Mouse (Mus musculus) left cerebral cortex, adult 2 months (tissue): ENCODE results near the gene Lat. TPM values are rescaled to one million over a fixed set of nuclear protein-coding genes. Genes with fewer than 3 reads are reported as not detected.
"Not testable (repeated sequence)": the region's sequence is repeated elsewhere in the genome, so short reads cannot be mapped to it uniquely, and the experiment has no call there.

Source experiments
- DNase-seq, 2 experiments: peaks; one replicate each; pipeline ENCODE4 v3.0.0; 2021 to 2022; ENCODE audit warnings: low spot score in 2 of 2, mixed read lengths in 1 of 2; ENCODE audit errors: extremely low spot score in 1 of 2
- H3K27ac ChIP-seq: fragments of 200-600 bp; 2 replicates; pipeline ENCODE4 v1.8.1; 2022
- H3K4me3 ChIP-seq: fragments of 200-600 bp; 2 replicates; pipeline ENCODE4 v1.8.1; 2022
- CTCF ChIP-seq: fragments of 200-600 bp; IDR thresholded peaks from 2 replicates; pipeline ENCODE4 v1.8.1; 2022; ENCODE audit warnings: antibody characterized with exemption, mild to moderate bottlenecking, moderate library complexity
- intact Hi-C: fragments of 180-260 bp; cut with DNase I; formaldehyde crosslinking; loops from one replicate; pipeline ENCODE4 v1.15.1; 2025
- long read RNA-seq, 2 experiments: library from polyadenylated mRNA; stranded (forward); transcript quantifications; one replicate each; pipeline ENCODE4 v2.0.0; 2021; ENCODE audit warnings: borderline mapping rate in 2 of 2
- total RNA-seq, 2 experiments: library from RNA; stranded (reverse); gene quantifications; 2 replicates each; pipeline ENCODE4 v1.2.3; 2021

Lat gene
- total RNA-seq, result 1 to 10 TPM in 1 of 2 experiments, under 1 TPM in 1; 0.93 to 1.2 TPM
- long read RNA-seq, experiment 1, result 0 reads
- long read RNA-seq, experiment 2, result 0 reads

DNA sequence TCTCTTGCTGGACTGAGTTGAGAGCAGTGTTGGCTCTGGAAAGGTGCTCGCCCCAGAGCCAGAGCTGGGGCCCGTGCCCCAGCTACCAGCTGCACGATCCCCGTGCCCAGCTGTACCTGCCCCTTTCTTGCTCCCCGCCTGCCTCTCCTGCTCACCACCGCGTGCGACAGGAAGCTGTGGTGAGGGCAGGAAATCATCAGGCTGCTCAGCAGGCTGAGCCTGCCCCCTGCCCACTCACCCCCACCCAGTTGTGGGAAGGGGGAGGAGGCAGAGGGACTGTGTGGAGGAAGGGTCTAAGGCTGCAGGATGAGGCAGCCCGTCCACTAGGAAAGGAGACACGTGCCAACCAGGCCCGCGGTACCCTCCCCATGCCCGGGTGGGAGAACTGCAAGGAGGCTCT lies at the start of gene Lat:
TSS of gene Lat (minus strand) at position 178 of the 400 bp plus-strand sequence.
- intact Hi-C loops, result no loop called here
- TF ChIP-seq CTCF, result no peak
- no peak for DNase-seq
- Histone ChIP-seq H3K4me3 (no peak within 1 kb of the TSS), H3K27ac (no peak within 1 kb of the TSS)

DNA sequence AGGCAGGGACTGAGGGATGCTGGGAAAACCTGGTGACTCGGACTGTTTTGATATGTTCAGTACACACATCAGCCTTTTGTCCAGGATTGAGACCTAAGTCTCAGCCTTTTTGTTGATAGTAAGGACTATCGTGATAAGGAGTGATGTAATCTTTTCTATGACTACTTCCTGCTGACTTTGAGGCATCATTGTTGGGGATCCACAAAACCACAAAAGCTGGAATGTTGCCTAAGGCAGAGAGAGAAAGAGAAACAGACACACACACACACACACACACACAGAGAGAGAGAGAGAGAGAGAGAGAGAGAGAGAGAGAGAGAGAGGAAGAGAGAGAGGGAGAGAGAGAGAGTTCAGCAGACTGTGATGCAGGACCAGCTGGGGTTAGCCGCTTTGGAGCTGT lies 49.1 kb upstream of the Lat start:
- Histone ChIP-seq H3K4me3 (no peak overlapping the region), H3K27ac (no peak overlapping the region)
- no peak for TF ChIP-seq CTCF
- DNase-seq, result no peak
- intact Hi-C loops, result no loop called here

DNA sequence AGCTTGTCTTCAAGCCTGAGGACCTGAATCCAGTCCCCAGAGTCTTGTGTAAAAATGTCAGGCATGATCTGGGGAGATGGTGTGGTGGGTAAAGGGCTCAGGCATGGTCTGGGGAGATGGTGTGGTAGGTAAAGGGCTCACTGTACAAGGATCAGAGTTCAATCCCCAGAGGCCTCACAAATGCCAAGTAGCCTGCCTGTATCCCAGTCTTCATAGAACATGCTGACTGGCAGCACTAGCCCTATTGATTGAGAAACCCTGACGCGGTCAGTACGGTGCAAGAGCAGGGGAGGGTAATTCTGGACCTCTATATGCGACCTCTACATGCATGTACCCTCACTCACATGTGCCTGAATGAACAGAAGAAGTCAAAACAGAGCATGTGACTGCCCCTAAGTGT lies 48.2 kb upstream of the Lat start:
- no peak overlapping the region for H3K27ac ChIP-seq
- no peak for TF ChIP-seq CTCF
- intact Hi-C loops, result no loop called here

DNA sequence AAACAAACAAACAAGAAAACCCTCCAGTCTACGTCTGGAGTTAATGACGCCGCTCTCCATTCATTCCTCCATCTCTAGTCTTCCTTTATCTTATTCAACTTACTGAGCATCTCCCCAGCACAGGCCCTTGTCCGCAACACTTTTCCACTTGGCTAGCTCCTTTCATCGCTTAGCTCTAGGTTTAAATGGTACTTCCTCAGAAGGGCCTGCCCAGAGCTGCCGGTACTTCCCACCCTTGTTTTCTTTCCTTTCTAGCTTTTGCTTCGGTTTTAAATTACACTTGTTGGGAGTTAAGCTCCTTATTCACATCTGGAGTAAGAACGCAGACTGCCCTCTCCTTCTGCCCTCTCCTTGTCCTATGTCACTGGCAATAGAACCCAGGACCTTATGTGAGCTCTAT lies 47.7 kb upstream of the Lat start:
- no peak overlapping the region for H3K4me3 ChIP-seq
- no peak for TF ChIP-seq CTCF
- intact Hi-C loops, result no loop called here
- DNase-seq, result no peak
- no peak overlapping the region for H3K27ac ChIP-seq

More for the DNA sequence above, 48.2 kb upstream of the Lat start:
- no peak overlapping the region for H3K4me3 ChIP-seq
- DNase-seq, result no peak

DNA sequence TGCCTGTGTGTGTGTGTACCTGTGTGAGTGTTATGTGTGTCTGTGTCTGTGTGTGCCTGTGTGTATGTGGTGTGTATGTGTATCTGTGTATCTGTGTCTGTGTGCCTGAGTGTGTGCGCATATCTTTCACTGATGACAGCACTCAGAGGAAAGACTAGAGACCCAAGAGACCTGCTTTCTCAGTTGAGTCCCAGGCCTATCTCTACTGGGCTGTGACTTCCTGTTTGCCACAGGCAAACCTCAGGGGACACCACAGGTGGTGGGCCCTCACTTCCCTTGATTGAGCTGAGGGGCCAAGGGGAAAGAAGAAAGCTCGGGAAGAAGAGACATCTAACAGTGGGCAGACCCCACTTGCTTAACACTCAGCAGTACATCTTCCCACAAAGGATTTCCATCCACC lies 47.2 kb upstream of the Lat start:
- TF ChIP-seq CTCF, result no peak
- intact Hi-C loops, result no loop called here
- no peak for DNase-seq
- Histone ChIP-seq H3K4me3 (no peak overlapping the region), H3K27ac (no peak overlapping the region)

DNA sequence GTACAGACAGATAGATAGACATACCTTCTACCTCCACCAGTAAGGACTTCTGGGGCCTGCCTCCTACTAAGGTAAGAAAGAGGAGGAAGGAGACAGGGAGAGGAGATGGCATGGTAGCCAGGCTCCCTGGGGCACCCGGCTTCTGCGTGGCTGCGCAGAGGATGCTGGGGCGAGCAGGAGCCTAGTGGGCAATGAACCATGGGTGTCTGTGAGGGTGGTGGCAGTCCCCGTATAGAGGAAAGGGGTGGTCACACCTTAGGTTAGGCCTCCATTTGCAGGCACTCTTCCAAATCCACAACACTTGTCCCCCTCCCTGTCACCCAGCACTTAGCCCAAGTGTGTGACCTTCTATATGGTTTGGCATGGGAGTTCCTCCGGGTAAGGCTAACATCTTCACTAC lies 45.4 kb upstream of the Lat start, which contains the start of gene Cd19:
TSS of gene Cd19 (minus strand) at position 165 of the 400 bp plus-strand sequence.
- no peak for TF ChIP-seq CTCF
- Histone ChIP-seq H3K27ac (no peak within 1 kb of the TSS), H3K4me3 (no peak within 1 kb of the TSS)
- intact Hi-C loops, result no loop called here
- DNase-seq, result no peak

DNA sequence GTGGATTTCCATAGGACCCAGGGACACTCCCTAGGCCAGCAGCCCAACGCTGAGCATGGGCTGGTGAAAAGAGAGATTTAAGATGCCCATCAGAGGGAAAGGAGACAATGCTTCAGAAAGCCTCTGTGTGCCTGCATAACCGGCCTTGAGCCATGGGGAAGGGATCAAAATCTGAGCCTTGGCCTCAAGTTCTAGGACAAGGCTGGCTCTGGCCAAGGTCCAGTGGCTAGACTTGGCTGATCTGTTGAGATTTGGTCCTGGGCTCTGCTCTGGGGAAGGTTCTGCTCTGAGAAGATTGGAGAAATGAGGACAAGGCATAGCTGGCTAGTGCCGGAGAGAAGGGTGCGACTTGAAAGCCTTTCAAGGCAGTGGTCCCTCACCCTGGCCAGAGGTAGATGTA lies 41.7 kb upstream of the Lat start:
- no peak for DNase-seq
- no peak for TF ChIP-seq CTCF
- intact Hi-C loops, result no loop called here
- H3K27ac ChIP-seq, result no peak overlapping the region
- H3K4me3 ChIP-seq, result no peak overlapping the region

DNA sequence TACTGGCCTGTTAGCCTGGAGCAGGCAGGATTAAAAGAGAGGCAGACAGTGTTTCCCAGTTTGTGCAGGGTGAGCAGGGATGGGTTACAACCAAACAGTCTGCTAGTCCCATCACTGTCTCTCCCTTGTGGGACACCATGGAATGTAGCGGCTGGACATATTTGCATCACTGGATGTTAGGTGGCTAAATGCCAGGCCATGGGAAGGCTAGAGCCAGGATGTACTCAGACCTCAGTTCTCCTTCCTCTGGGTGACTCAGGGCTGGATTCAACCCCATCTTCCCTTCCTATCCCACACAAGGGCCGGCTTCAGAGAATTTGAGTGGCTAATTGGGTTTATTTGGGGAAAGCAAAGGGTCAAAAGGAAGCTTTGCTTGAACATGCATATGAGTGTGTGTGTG lies 39.3 kb upstream of the Lat start:
- H3K4me3 ChIP-seq, result no peak overlapping the region
- no peak for TF ChIP-seq CTCF
- no peak for DNase-seq
- intact Hi-C loops, result no loop called here
- no peak overlapping the region for H3K27ac ChIP-seq

DNA sequence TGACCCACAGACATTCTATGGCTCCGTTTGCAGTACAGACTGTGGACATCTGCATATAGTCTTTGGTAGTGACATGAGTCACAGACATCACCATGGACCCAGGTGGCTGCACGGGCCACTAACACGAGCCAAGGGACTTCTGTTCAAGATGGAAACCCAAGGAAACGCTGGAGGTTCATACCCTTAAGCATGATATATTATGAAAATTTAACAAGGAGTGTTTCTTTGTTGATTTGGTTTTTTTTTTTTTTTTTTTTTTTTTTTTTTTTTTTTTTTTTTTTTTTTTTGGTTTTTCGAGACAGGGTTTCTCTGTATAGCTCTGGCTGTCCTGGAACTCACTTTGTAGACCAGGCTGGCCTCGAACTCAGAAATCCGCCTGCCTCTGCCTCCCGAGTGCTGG lies 33.1 kb upstream of the Lat start:
- H3K27ac ChIP-seq, DNase-seq, H3K4me3 ChIP-seq, intact Hi-C loops: not testable (repeated sequence)

DNA sequence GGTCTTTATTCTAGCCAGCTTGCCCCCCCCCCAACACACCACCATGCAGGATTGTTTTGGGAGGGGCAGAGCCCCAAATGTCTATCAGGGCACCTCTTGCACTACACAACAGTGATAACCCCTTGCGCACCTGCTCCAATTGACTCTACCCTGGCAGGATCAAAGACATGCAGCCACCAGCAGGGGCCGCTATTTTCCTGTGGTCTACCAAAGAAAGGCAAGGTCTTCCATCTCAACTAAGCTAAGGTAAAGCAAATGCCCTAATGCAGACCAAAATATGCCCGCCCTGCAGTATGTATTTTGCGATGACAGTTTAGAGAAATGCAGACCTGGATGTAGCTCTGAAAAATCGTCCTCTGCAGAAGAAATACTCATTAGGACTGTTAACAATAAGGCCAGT lies 30.2 kb upstream of the Lat start:
- TF ChIP-seq CTCF, result peak; percentile 87
- peak; percentile 68 to 78 for DNase-seq
- intact Hi-C loops, result loop anchor here (1.0 to 5.0 kb wide), 2 partner anchors 73 to 129 kb away; no protein-coding TSS in a partner anchor

DNA sequence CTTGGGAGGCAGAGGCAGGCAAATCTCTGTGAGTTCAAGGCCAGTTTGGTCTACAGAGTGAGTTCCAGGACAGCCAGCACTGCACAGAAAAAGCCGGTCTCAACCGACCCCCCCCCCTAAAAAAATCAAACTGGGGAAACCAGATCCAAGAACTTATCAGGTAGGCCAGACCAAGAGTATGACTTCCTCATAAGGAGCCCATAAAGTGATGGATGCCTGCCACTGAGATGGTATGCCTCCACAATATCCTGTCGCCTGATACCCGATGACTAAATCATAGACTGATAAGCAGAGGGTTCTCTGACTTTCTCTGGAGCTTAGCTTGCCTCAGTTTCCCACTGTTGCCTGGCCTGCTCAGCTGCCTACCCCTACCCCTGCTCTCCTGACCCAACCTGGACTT lies 28.5 kb upstream of the Lat start:
- no peak overlapping the region for H3K27ac ChIP-seq
- no peak for TF ChIP-seq CTCF
- DNase-seq, result no peak
- intact Hi-C loops, result loop anchor here (5.0 kb wide), 1 partner anchor 74 kb away; no protein-coding TSS in a partner anchor
- H3K4me3 ChIP-seq, result no peak overlapping the region

More for the DNA sequence above, 30.2 kb upstream of the Lat start:
- H3K27ac ChIP-seq, result no peak overlapping the region
- H3K4me3 ChIP-seq, result no peak overlapping the region

DNA sequence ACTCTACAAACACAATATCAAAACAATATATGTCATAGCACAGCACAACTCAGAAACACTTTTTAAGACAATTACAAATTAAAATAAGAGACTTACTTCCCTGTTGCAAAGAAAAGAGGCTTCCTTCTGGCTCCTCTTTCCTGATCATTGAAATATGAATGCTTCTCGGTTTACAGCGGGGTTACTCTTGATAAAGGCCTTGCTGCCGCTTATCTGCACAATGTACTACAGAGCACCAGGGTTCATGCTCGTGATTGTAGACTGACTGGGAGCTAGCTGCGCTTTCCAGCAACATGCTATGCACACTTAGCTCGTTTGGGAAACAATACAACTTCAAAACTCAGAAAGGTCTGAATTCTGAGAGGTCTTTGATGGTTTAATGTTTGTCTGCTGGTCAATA lies 27.9 kb upstream of the Lat start:
- TF ChIP-seq CTCF, result no peak
- intact Hi-C loops, result loop anchor here (5.0 kb wide), 1 partner anchor 75 kb away; no protein-coding TSS in a partner anchor

More for the DNA sequence above, 27.9 kb upstream of the Lat start:
- DNase-seq, result no peak
- Histone ChIP-seq H3K4me3 (0 out of 2 replicates have a peak overlapping the region, but pooled peaks have one; percentile 7), H3K27ac (no peak overlapping the region)
